Mouse (Mus musculus): ENCODE measurements around the gene Ltbp1.

DNA sequence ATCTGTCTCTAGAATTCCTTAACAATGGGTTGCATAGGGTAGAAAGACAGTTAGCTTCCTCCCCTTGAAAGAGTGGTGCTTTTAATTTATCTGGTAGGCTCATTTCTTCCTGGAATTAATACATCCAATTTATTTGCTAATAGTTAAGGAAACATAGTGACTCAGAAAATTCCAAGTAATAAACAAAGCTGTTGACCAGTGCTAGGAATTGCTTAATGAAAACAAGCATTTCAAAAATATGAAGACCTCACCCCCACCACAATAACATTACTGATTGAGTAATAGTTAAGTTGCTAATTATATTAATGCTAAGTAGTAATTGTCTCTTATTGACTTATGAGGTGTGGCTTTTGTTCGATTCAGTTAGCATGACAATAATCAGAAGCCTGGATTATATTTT lies 272.7 kb downstream of the Ltbp1 start:
- no peak for TF ChIP-seq POLR2A (IDR thresholded peaks at IDR 0.05; ENCODE audit: low read depth, low read length)
- no peak for TF ChIP-seq CHD1 (IDR thresholded peaks at IDR 0.05; ENCODE audit: low read depth, low read length)
- no peak for TF ChIP-seq NRF1 (IDR thresholded peaks at IDR 0.05; ENCODE audit: low read depth, low read length)
- TF ChIP-seq CTCF (conservative IDR thresholded peaks at IDR 0.05 in 1 of 2, IDR thresholded peaks at IDR 0.05 in 1 of 2; ENCODE audit: low read depth in 2 of 2, low read length in 2 of 2), result no peak
- TF ChIP-seq EP300 (IDR thresholded peaks at IDR 0.05; ENCODE audit: low read length), result no peak
- no peak for TF ChIP-seq SMC3 (IDR thresholded peaks at IDR 0.05; ENCODE audit: low read depth, low read length)
- no peak for TF ChIP-seq ZKSCAN1 (IDR thresholded peaks at IDR 0.05; ENCODE audit: borderline replicate concordance, low read depth, low read length)
- TF ChIP-seq ZC3H11A (IDR thresholded peaks at IDR 0.05; ENCODE audit: low read depth, low read length), result no peak
- TF ChIP-seq ETS1 (conservative IDR thresholded peaks at IDR 0.05; ENCODE audit: low read depth, low read length), result no peak

All from CH12.LX (cell line).